Mouse (Mus musculus) limb, embryonic 12.5 days (tissue): Measurements from ENCODE around the gene Ncln. TPM values are rescaled to one million over a fixed set of nuclear protein-coding genes. Genes with fewer than 3 reads are reported as not detected.
"Not testable (repeated sequence)": the region's sequence is repeated elsewhere in the genome, so short reads cannot be mapped to it uniquely, and the experiment has no call there.

Experiments used
- ATAC-seq: fragments of 200-750 bp; cut with Nextera tagmentation; 2 replicates; pipeline ENCODE4 v1.8.0; 2017; ENCODE audit warnings: low read depth, moderate TSS enrichment; ENCODE audit not compliant: insufficient number of reproducible peaks, insufficient read depth, low FRiP score, low TSS enrichment
- H3K27ac ChIP-seq: fragments of 300-500 bp; sonication (generic); 2 replicates; pipeline ENCODE4 v1.5.1; 2016; ENCODE audit warnings: mild to moderate bottlenecking, moderate library complexity
- H3K27me3 ChIP-seq: fragments of 300-500 bp; sonication (generic); 2 replicates; pipeline ENCODE4 v1.6.1; 2016; ENCODE audit warnings: mild to moderate bottlenecking, moderate library complexity
- H3K36me3 ChIP-seq: fragments of 300-500 bp; sonication (generic); 2 replicates; pipeline ENCODE4 v1.6.1; 2016; ENCODE audit warnings: mild to moderate bottlenecking, moderate library complexity
- H3K4me1 ChIP-seq: fragments of 300-500 bp; sonication (generic); replicated peaks from 2 replicates; pipeline ENCODE4 v1.6.1; 2016
- H3K4me2 ChIP-seq: fragments of 300-500 bp; sonication (generic); 2 replicates; pipeline ENCODE4 v1.6.1; 2016; ENCODE audit warnings: mild to moderate bottlenecking, moderate library complexity
- H3K4me3 ChIP-seq: fragments of 300-500 bp; sonication (generic); replicated peaks from 2 replicates; pipeline ENCODE4 v1.5.1; 2016; ENCODE audit warnings: mild to moderate bottlenecking
- H3K9ac ChIP-seq: fragments of 300-500 bp; sonication (generic); replicated peaks from 2 replicates; pipeline ENCODE4 v1.6.1; 2016; ENCODE audit warnings: mild to moderate bottlenecking, moderate library complexity
- H3K9me3 ChIP-seq: fragments of 300-500 bp; sonication (generic); 2 replicates; pipeline ENCODE4 v1.6.1; 2016; ENCODE audit warnings: mild to moderate bottlenecking, moderate library complexity
- WGBS: fragments of 180-500 bp; shearing (Covaris S2); methylation state at CpG from one replicate; pipeline ENCODE4 v1.1.7; 2016; 5-methylcytosine and 5-hydroxymethylcytosine counted together
- microRNA-seq: library from miRNA; unstranded; fragments of <30 nt; microRNA quantifications from one replicate; pipeline ENCODE4, GENCODE M21; 2017
- polyA plus RNA-seq: library from polyadenylated mRNA; unstranded; fragments of >200 nt; fragmentation: Nextera tagmentation; extraction: Ambion mirVana; gene quantifications from 2 replicates; pipeline ENCODE4 v1.2.1, GENCODE M21; 2016

Gene Ncln
- polyA plus RNA-seq, 1 experiment from 2014 or later, result 84.3 TPM

- H3K36me3 ChIP-seq, result no peaks in the 10 kb centered on the region
- peaks cover 4% of the 10 kb centered on the region for H3K4me1 ChIP-seq
- H3K9me3 ChIP-seq, result no peaks in the 10 kb centered on the region
- H3K4me3 ChIP-seq, result no peak overlapping the region
- no peak overlapping the region for H3K4me2 ChIP-seq
- peaks cover 50% of the 10 kb centered on the region for H3K27me3 ChIP-seq
- ATAC-seq, result peak; percentile 64; the same call in 1 of the 2 replicates
- H3K27ac ChIP-seq, result no peak overlapping the region
- no peak overlapping the region for H3K9ac ChIP-seq
- 2% methylated on average over 7 of the region's 7 CpGs for WGBS
Measured at GRCm38 (mm10) chr10:81450140-81450539, 46.1 kb downstream of the Ncln start.

DNA sequence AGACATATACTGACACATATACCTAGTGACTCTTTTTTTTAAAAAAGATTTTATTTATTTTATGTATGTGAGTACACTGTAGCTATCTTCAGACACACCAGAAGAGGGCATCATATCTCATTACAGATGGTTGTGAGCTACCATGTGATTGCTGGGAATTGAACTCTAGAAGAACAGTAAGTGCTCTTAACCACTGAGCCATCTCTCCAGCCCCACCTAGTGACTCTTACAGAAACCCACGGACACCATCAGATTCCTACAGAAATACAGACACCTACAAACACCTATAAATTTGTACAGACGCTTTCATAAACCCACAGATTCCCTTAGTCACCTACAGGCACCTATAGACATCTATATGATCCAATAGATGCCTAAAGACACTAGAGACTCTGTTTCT, 50.7 kb downstream of the Ncln start:
- not testable (repeated sequence) for H3K4me2 ChIP-seq, H3K27me3 ChIP-seq, H3K36me3 ChIP-seq, H3K9ac ChIP-seq, H3K27ac ChIP-seq, H3K4me3 ChIP-seq, H3K4me1 ChIP-seq, ATAC-seq, H3K9me3 ChIP-seq
- WGBS, result 41% methylated on average over 2 of the region's 2 CpGs

- no peaks in the 10 kb centered on the region for H3K27me3 ChIP-seq
- no peak overlapping the region for H3K9ac ChIP-seq
- H3K27ac ChIP-seq, result no peak overlapping the region
- H3K9me3 ChIP-seq, result no peaks in the 10 kb centered on the region
- H3K4me1 ChIP-seq, result no peaks in the 10 kb centered on the region
- H3K4me3 ChIP-seq, result no peak overlapping the region
- no peak overlapping the region for H3K4me2 ChIP-seq
- no peaks in the 10 kb centered on the region for H3K36me3 ChIP-seq
- ATAC-seq, result no peak
Measured at GRCm38 (mm10) chr10:81441019-81441418, 55.2 kb downstream of the Ncln start.

Small RNA genes within 50 kb of the gene (microRNA-seq; reads per million reads assigned to microRNA genes)
- not detected for gene Gm25595

Other genes with a start within 250 kb of the Ncln start
- 4.2 and 4.9 TPM in 2 replicates for gene Matk, start 243.5 kb downstream of the Ncln start, polyA plus RNA-seq
- gene Mrpl54, start 229.5 kb downstream of the Ncln start, polyA plus RNA-seq, result 207 and 217 TPM in 2 replicates
- 48.8 and 53.1 TPM in 2 replicates for gene Apba3, start 229.4 kb downstream of the Ncln start, polyA plus RNA-seq
- 3.2 and 3.6 TPM in 2 replicates for gene Tjp3, start 204.8 kb downstream of the Ncln start, polyA plus RNA-seq
- gene Pip5k1c, start 203.4 kb downstream of the Ncln start, polyA plus RNA-seq, result 63.9 and 68.5 TPM in 2 replicates
- gene Cactin, start 175.3 kb downstream of the Ncln start, polyA plus RNA-seq, result 57.7 and 58.7 TPM in 2 replicates
- 2.2 and 2.6 TPM in 2 replicates for gene Tbxa2r, start 167.7 kb downstream of the Ncln start, polyA plus RNA-seq
- gene Gipc3, start 153.1 kb downstream of the Ncln start, polyA plus RNA-seq, result 0.05 TPM in 1 of 2 replicates, not detected in the other
- 122 TPM in 2 replicates for gene Hmg20b, start 145.9 kb downstream of the Ncln start, polyA plus RNA-seq
- 12.5 and 13.3 TPM in 2 replicates for gene Mfsd12, start 138.9 kb downstream of the Ncln start, polyA plus RNA-seq
- gene 4930404N11Rik, start 130.6 kb downstream of the Ncln start, polyA plus RNA-seq, result 0.76 and 0.79 TPM in 2 replicates
- 136 and 137 TPM in 2 replicates for gene Fzr1, start 117.9 kb downstream of the Ncln start, polyA plus RNA-seq
- gene Dohh, start 112.0 kb downstream of the Ncln start, polyA plus RNA-seq, result 71.9 and 74.6 TPM in 2 replicates
- gene Gm48551, start 111.9 kb downstream of the Ncln start, polyA plus RNA-seq, result 3.3 and 3.8 TPM in 2 replicates
- gene Gm48552, start 107.4 kb downstream of the Ncln start, polyA plus RNA-seq, result 1.1 and 3.1 TPM in 2 replicates
- gene Smim24, start 103.3 kb downstream of the Ncln start, polyA plus RNA-seq, result 2.9 and 3.0 TPM in 2 replicates
- gene Nfic, start 40.8 kb downstream of the Ncln start, polyA plus RNA-seq, result 30.8 and 31.1 TPM in 2 replicates
- 0.70 and 0.93 TPM in 2 replicates for gene Celf5, start 13.7 kb downstream of the Ncln start, polyA plus RNA-seq
- gene S1pr4, start 3.7 kb upstream of the Ncln start, polyA plus RNA-seq, result 0.28 and 0.53 TPM in 2 replicates
- 1.2 and 1.4 TPM in 2 replicates for gene Gna15, start 27.8 kb upstream of the Ncln start, polyA plus RNA-seq
- gene Gna11, start 48.8 kb upstream of the Ncln start, polyA plus RNA-seq, result 82.9 and 86.1 TPM in 2 replicates
- gene Aes, start 63.1 kb upstream of the Ncln start, polyA plus RNA-seq, result 453 and 478 TPM in 2 replicates
- gene Tle2, start 78.2 kb upstream of the Ncln start, polyA plus RNA-seq, result 39.4 and 45.6 TPM in 2 replicates
- 15.2 TPM in 2 replicates for gene Tle6, start 104.7 kb upstream of the Ncln start, polyA plus RNA-seq
- gene BC025920, start 109.9 kb upstream of the Ncln start, polyA plus RNA-seq, result 2.0 and 2.2 TPM in 2 replicates
- 55.8 and 57.5 TPM in 2 replicates for gene Sirt6, start 131.4 kb upstream of the Ncln start, polyA plus RNA-seq
- gene Ankrd24, start 132.1 kb upstream of the Ncln start, polyA plus RNA-seq, result 10.1 and 10.4 TPM in 2 replicates
- 4.9 and 5.1 TPM in 2 replicates for gene Gm10778, start 152.7 kb upstream of the Ncln start, polyA plus RNA-seq
- gene Zfp433, start 208.4 kb upstream of the Ncln start, polyA plus RNA-seq, result 16.3 and 21.0 TPM in 2 replicates